Mouse (Mus musculus) cerebellum, postnatal 10 days (tissue): ENCODE results near the gene Slc22a12.

ENCODE experiments used
- DNase-seq, 2 experiments: peaks; one replicate each; pipeline ENCODE4 v3.0.0; 2021; ENCODE audit warnings: mixed read lengths in 2 of 2

The Slc22a12 gene

GRCm38 (mm10) chr19:6515448-6515847 lies 27.4 kb downstream of the Slc22a12 start:
- DNase-seq, result no peak

GRCm38 (mm10) chr19:6514940-6515339 lies 27.9 kb downstream of the Slc22a12 start:
- DNase-seq, result no peak

GRCm38 (mm10) chr19:6513389-6514139 lies 29.3 kb downstream of the Slc22a12 start:
- no peak for DNase-seq

- DNase-seq, result no peak
Observed at GRCm38 (mm10) chr19:6510546-6510945, 32.3 kb downstream of the Slc22a12 start.

- no peak for DNase-seq
Observed at GRCm38 (mm10) chr19:6509881-6510280, 33.0 kb downstream of the Slc22a12 start.

GRCm38 (mm10) chr19:6507393-6507792 lies 35.4 kb downstream of the Slc22a12 start:
- DNase-seq, result no peak

- DNase-seq, result peak; percentile 53 to 57
Observed at GRCm38 (mm10) chr19:6504656-6505045, 38.2 kb downstream of the Slc22a12 start.

- DNase-seq, result peak; percentile 80 to 83
Observed at GRCm38 (mm10) chr19:6503926-6504655, 38.7 kb downstream of the Slc22a12 start.

- DNase-seq, result peak; percentile 66 to 70
Observed at GRCm38 (mm10) chr19:6502543-6503319, 40.1 kb downstream of the Slc22a12 start.

GRCm38 (mm10) chr19:6502035-6502541 lies 40.7 kb downstream of the Slc22a12 start:
- peak; percentile 86 to 88 for DNase-seq

- DNase-seq, result peak in 1 of 2 experiments; percentile 61
Observed at GRCm38 (mm10) chr19:6500636-6501025, 42.2 kb downstream of the Slc22a12 start.

GRCm38 (mm10) chr19:6499860-6500635 lies 42.8 kb downstream of the Slc22a12 start:
- peak in 1 of 2 experiments; percentile 59 for DNase-seq

- DNase-seq, result peak; percentile 70 to 72
Observed at GRCm38 (mm10) chr19:6498350-6499131, 44.3 kb downstream of the Slc22a12 start.

GRCm38 (mm10) chr19:6497803-6498202 lies 45.0 kb downstream of the Slc22a12 start:
- no peak for DNase-seq

GRCm38 (mm10) chr19:6497150-6497801 lies 45.6 kb downstream of the Slc22a12 start:
- peak; percentile 92 to 93 for DNase-seq

- no peak for DNase-seq
Observed at GRCm38 (mm10) chr19:6496462-6497149, 46.2 kb downstream of the Slc22a12 start.

- peak in 1 of 2 experiments; percentile 46 for DNase-seq
Observed at GRCm38 (mm10) chr19:6495714-6496113, 47.1 kb downstream of the Slc22a12 start.

- peak in 1 of 2 experiments; percentile 59 for DNase-seq
Observed at GRCm38 (mm10) chr19:6494504-6495170, 48.2 kb downstream of the Slc22a12 start.

GRCm38 (mm10) chr19:6494032-6494431 lies 48.8 kb downstream of the Slc22a12 start:
- peak in 1 of 2 experiments; percentile 41 for DNase-seq
